Mouse (Mus musculus) gastrocnemius, adult 2 months (tissue): ENCODE results near the gene Slc22a17. TPM values are rescaled to one million over a fixed set of nuclear protein-coding genes. Genes with fewer than 3 reads are reported as not detected.

Source experiments
- DNase-seq: peaks from one replicate; pipeline ENCODE4 v3.0.0; 2022
- H3K27ac ChIP-seq: fragments of 200-600 bp; 2 replicates; pipeline ENCODE4 v1.8.1; 2022; ENCODE audit warnings: mild to moderate bottlenecking
- H3K4me3 ChIP-seq: fragments of 200-600 bp; 2 replicates; pipeline ENCODE4 v1.8.1; 2022; ENCODE audit warnings: mild to moderate bottlenecking, moderate library complexity
- CTCF ChIP-seq: fragments of 200-600 bp; IDR thresholded peaks from 2 replicates; pipeline ENCODE4 v1.8.1; 2022; ENCODE audit warnings: antibody characterized with exemption, mild to moderate bottlenecking, moderate library complexity
- intact Hi-C: fragments of 180-260 bp; cut with DNase I; formaldehyde crosslinking; loops from one replicate; pipeline ENCODE4 v1.15.1; 2025
- total RNA-seq, 2 experiments: library from RNA; stranded (reverse); gene quantifications; 2 replicates each; pipeline ENCODE4 v1.2.3; 2021

The Slc22a17 gene
- total RNA-seq, 2 experiments from 2014 or later = 1.0 to 1.4 TPM

- no peak for TF ChIP-seq CTCF
- DNase-seq = no peak
- H3K4me3 ChIP-seq = peak overlapping the region; percentile 26
- H3K27ac ChIP-seq = peak overlapping the region; percentile 35; the same call in 1 of the 2 replicates
- intact Hi-C loops = no loop called here
Measured at GRCm38 (mm10) chr14:54936831-54937160, 23.9 kb upstream of the Slc22a17 start.

- intact Hi-C loops = no loop called here
- H3K27ac ChIP-seq = peak within 1 kb of the TSS; percentile 35; the same call in 1 of the 2 replicates
Measured at GRCm38 (mm10) chr14:54935904-54936830, 23.2 kb upstream of the Slc22a17 start, which contains the start of gene Cmtm5. Cmtm5 (plus strand) TSS chr14:54936261.

GRCm38 (mm10) chr14:54932645-54933150, 19.8 kb upstream of the Slc22a17 start, which contains the start of gene Il25:
Il25 (plus strand) TSS chr14:54932695.
- no peak for DNase-seq
- intact Hi-C loops = no loop called here
- Histone ChIP-seq H3K27ac (no peak within 1 kb of the TSS), H3K4me3 (no peak within 1 kb of the TSS)
- no peak for TF ChIP-seq CTCF

More at GRCm38 (mm10) chr14:54935904-54936830, 23.2 kb upstream of the Slc22a17 start, which contains the start of gene Cmtm5:
- no peak for DNase-seq
- H3K4me3 ChIP-seq = peak within 1 kb of the TSS; percentile 26
- no peak for TF ChIP-seq CTCF

GRCm38 (mm10) chr14:54930431-54930830, 17.5 kb upstream of the Slc22a17 start:
- no peak for TF ChIP-seq CTCF
- no peak overlapping the region for H3K27ac ChIP-seq
- intact Hi-C loops = no loop called here
- DNase-seq = no peak
- no peak overlapping the region for H3K4me3 ChIP-seq

GRCm38 (mm10) chr14:54929801-54930200, 16.9 kb upstream of the Slc22a17 start:
- DNase-seq = no peak
- H3K4me3 ChIP-seq = no peak overlapping the region
- H3K27ac ChIP-seq = no peak overlapping the region
- intact Hi-C loops = no loop called here
- no peak for TF ChIP-seq CTCF

GRCm38 (mm10) chr14:54927296-54927695, 14.4 kb upstream of the Slc22a17 start:
- intact Hi-C loops = no loop called here
- DNase-seq = no peak
- TF ChIP-seq CTCF = no peak
- H3K4me3 ChIP-seq = peak overlapping the region; percentile 77
- H3K27ac ChIP-seq = peak overlapping the region; percentile 89

GRCm38 (mm10) chr14:54926401-54927158, 13.6 kb upstream of the Slc22a17 start:
- Histone ChIP-seq H3K4me3 (peak overlapping the region; percentile 77), H3K27ac (peak overlapping the region; percentile 89)
- DNase-seq = peak; percentile 73
- intact Hi-C loops = no loop called here
- no peak for TF ChIP-seq CTCF

- peak within 1 kb of the TSS; percentile 77 for H3K4me3 ChIP-seq
- peak within 1 kb of the TSS; percentile 89 for H3K27ac ChIP-seq
- TF ChIP-seq CTCF = no peak
- peak; percentile 81 for DNase-seq
- intact Hi-C loops = no loop called here
Measured at GRCm38 (mm10) chr14:54925349-54926342, 12.7 kb upstream of the Slc22a17 start, which contains the start of gene Efs. Efs (minus strand) TSS chr14:54926126.

GRCm38 (mm10) chr14:54924641-54925348, 11.9 kb upstream of the Slc22a17 start:
- Histone ChIP-seq H3K4me3 (peak overlapping the region; percentile 77), H3K27ac (peak overlapping the region; percentile 89)
- DNase-seq = peak; percentile 75
- intact Hi-C loops = no loop called here
- TF ChIP-seq CTCF = no peak

- TF ChIP-seq CTCF = no peak
- intact Hi-C loops = no loop called here
- H3K27ac ChIP-seq = no peak overlapping the region
- H3K4me3 ChIP-seq = no peak overlapping the region
- DNase-seq = no peak
Measured at GRCm38 (mm10) chr14:54920076-54920685, 7.2 kb upstream of the Slc22a17 start.

GRCm38 (mm10) chr14:54913343-54913742, 411 bp upstream of the Slc22a17 start:
- DNase-seq = no peak
- peak overlapping the region; percentile 90 for H3K4me3 ChIP-seq
- intact Hi-C loops = no loop called here
- no peak for TF ChIP-seq CTCF
- peak overlapping the region; percentile 86 for H3K27ac ChIP-seq
